Mouse (Mus musculus): Measurements from ENCODE around the gene Fam187b.

DNA sequence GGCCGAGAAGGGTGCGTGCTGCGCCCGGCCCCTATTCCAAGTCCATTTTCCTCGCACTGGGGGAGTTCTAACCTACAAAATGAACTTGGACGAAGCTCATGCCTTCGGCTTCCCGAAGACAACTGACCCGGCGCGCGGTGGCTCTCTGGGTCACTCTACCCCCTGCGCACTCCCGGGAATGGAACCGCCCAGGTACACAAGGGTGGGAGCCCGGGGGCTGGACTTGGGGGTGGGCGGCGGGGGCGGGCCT is 414 bp upstream of the Fam187b start, which contains the start of gene Lsr:
- TF ChIP-seq CTCF (IDR thresholded peaks at IDR 0.05; ENCODE audit: control insufficient read depth, insufficient read depth, insufficient read length): no peak
- TF ChIP-seq MYOD1 (IDR thresholded peaks at IDR 0.05; ENCODE audit: control insufficient read depth, insufficient read length, low read depth): no peak
- no peak for TF ChIP-seq MYOG (IDR thresholded peaks at IDR 0.05; ENCODE audit: control insufficient read depth, extremely low read depth, insufficient read length)
- no peak for TF ChIP-seq USF1 (IDR thresholded peaks at IDR 0.05; ENCODE audit: low read depth)
- no peak for TF ChIP-seq CEBPB (IDR thresholded peaks at IDR 0.05; ENCODE audit: low read depth)

Data from C2C12 (cell line).